Mouse (Mus musculus): ENCODE data around the gene C87436.
A peak's percentile ranks its signal among the peaks of the same experiment; 100 is the strongest.

The C87436 gene

DNA sequence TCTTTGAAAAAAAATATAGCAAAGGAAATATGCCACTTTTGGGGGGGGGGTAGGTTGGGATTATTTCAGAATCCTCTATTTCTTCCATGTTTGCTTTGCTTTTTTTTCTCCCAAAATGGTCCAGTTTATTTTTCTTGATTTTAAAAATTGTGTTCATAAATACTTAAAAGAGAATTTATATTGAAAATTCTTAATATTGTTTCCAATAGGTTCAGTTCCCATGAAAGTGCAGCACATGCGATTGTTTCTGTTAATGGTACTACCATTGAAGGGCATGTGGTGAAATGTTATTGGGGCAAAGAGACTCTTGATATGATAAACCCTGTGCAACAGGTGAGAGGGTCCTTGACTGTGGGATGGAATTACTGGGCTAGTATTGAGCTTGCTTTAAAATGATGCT, 11.8 kb upstream of the C87436 start, which contains the start of gene Gm44790:
Gene Gm44790 (plus strand): TSS at position 301 of the 400 bp plus-strand sequence.
- DNase-seq (ENCODE audit: low spot score) = no peak

DNA sequence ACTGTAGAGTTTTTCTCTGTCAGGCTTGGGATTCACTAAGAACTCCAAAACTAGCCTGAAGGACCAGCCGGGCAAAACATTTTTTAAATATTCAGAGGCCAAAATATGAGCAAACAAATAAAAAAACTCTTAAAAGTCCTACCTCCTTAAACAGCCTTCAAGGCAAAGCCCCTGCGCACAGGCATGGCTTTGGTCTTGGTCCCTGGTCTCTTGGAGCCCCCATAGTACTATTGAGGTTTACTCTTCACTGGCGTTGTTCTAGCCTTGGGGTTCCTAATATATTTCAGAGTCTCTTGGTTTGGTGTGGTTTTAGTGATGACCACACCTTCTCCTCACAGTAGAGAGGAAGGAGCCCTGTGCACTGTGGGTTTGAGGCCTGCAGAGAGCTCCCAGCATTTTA, 6.6 kb upstream of the C87436 start:
- no peak for DNase-seq (ENCODE audit: low spot score)

DNA sequence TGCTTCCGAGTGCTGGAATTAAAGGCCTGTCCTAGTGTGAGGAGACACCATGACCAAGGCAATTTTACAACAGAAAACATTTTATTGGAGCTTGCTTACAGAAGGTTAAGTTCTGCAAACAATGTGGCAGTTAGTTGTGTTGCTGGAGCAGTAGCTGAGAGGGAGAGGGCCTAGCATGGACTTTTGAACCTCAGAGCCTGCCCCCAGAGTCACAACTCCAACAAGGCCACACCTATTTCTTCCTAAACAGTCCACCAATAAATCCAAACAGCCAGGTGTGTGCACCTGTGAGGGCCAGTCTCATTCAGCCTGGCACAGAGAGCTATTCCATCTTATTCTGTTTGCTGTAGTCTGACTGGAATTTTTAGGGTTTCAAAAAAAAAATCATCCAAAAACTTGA, 4.5 kb upstream of the C87436 start:
- DNase-seq (ENCODE audit: low spot score) = no peak

DNA sequence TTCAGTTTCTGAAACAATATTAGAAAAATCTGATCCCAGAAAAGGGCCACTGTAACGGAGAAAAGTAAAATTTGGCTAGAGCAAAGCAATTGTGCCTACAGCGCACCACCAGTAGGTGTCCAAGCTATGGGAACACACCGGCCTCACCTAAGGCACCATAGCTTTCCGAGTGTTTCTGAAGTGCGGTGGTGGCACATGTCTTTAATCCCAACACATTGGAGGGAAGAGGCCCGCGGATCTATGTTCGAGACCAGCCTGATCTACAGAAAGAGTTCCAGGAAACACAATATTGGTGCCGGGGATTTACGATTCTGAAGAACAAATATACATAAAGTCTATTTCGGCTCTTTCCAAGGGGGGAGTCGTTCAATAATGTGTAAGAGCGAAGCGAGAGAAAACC, 463 bp upstream of the C87436 start:
- DNase-seq (ENCODE audit: low spot score) = peak; percentile 64

DNA sequence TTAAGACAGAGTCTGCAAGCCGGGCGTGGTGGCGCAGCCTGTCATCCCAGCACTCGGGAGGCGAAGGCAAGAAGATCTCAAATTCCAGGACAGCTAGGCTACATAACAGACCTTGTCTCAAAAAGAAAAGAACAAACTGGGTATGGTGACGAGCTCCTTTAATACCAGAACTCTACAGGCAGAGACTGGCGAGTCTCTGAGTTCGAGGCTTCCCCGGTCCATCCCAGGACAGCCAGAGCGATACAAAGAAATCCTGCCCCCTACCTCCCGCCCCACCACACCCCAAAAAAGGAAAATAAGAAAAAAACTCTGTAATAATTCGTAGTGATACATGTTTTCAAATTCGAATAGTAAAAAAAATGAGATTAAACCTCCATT, 934 bp downstream of the C87436 start:
- DNase-seq (ENCODE audit: low spot score) = no peak

DNA sequence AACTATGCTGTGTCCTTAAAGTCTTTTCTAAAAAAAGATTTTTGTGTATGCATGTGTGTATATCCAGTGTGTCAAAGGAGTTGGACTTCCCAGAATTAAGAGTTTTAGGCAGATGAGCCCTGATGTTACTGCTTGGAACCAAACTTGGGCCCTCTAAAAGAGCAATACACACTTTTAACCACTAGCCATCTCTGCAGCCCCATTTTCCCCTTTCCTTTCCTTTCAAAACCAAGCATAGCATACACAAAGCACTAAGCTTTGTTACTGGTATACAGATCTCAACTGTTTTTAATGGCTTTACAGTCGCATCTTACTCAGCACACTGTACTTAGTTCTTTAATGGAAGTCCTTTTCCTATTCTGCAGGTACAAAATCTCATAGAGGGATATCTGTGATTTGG, 1.4 kb downstream of the C87436 start:
- no peak for DNase-seq (ENCODE audit: low spot score)

DNA sequence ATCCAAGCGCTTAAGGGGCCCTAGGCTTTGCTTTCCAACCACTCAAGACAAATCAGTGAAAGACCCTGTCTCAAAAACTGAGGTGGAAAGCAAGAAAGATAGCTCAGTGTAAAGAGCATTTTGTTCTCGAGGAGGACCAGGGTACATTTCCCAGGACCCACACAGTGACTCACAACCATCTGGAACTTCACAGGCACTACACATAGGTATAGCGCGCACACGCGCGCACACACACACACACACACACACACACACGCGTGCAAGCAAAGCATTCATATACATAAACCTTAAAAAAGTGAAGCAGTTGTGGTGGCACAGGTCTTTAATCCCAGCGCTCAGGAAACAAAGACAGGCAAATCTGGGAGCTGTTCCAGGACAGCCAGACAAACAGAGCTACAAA, 3.4 kb downstream of the C87436 start:
- no peak for DNase-seq (ENCODE audit: low spot score)

DNA sequence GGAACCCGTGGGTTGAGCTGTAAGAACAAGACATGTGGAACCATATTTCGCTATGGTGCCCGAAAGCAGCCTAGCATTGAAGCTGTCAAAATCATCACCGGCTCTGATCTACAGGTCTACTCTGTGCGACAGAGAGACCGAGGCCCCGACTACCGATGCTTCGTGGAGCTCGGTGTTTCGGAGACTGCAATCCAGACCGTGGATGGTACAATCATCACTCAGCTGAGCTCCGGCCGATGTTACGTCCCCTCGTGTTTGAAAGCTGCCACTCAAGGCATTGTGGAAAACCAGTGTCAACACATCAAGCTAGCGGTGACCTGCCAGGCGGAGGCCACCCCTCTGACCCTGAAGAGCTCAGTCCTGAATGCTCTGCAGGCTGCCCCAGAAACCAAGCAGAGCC, 7.4 kb downstream of the C87436 start:
- no peak for DNase-seq (ENCODE audit: low spot score)

DNA sequence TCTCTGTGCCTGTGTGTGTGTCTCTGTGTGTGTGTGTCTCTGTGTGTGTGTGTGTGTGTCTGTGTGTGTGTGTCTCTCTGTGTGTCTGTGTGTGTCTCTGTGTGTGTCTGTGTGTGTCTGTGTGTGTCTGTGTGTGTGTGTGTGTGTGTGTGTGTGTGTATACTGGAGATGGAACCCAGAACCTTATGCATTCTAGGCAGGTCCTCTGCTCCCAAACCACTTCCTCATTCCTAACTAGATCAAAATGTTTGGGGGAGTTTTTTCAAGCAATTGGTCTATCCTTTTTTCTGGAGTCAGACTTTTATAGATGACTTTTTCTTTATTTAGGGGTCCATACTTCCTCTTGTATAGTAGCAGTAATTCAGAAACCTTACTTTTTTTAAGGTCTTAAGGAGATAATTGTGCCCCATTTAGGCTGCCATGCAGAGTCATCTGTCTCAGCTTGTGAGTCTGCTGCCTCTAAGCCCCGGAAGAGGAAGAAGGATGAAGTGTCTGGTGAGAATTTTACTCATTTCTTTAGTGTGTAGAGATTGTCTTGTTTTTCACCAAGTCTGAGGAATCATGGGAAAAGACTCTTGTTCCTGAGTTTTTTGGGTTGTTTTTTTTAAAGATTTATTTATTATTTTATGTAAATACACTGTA, 8.9 kb downstream of the C87436 start:
- DNase-seq (ENCODE audit: low spot score) = no peak

DNA sequence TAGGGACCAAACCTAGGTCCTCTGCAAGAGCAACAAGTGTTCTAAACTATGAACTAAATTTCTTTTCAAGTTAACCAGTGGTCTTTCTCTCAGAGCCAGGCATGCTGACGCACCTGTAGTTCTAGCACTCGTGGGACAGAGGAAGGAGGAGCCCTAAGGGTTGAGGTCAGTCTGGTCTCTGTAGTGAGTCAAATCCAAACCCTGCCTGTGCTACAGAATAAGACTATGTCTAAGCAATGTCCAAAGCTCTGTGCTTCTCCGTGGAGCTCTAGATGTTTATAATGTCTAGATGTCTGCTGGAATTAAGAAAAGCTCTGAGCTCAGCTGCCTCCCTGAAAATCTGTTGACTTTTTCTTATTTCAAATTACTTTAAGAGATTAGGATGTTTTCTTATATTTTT, 18.6 kb downstream of the C87436 start:
- DNase-seq (ENCODE audit: low spot score) = no peak

DNA sequence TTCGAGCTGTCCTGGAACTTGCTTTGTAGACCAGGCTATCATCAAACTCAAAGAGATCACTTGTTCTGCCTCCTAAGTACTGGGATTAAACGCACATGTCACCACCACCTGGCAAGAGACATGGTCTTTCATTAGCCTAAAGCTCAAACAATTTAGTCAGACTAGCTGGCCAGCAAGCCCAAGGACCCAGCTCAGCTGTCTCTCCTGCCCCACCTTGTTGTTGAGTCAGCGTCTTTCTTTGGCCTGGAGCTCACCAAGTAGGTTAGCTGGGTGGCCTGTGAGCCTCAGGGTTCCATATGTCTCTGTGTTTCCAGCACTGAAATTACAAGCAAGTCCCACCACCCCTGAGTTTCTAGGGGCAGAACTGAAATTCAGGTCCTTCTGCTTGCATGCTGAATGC, 24.9 kb downstream of the C87436 start:
- DNase-seq (ENCODE audit: low spot score) = no peak

DNA sequence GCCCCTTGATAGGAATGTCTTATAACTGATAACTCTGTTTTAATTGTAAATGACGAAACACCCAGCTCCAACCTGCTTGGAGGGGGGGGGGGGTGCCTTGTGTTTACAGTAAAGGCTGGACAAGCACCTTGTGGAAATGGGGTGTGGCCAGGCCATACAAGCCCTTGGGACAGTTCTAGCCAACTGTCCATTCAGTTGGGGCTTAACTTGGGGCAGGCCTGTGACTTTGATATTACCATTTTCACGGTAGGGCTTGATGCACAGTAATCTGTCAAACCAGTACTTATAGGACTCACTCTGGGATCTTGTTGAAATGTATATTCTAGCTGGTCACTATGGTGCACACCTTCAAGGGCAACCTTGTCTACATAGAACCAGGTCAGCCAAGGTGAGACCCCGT, 33.1 kb downstream of the C87436 start:
- no peak for DNase-seq (ENCODE audit: low spot score)

DNA sequence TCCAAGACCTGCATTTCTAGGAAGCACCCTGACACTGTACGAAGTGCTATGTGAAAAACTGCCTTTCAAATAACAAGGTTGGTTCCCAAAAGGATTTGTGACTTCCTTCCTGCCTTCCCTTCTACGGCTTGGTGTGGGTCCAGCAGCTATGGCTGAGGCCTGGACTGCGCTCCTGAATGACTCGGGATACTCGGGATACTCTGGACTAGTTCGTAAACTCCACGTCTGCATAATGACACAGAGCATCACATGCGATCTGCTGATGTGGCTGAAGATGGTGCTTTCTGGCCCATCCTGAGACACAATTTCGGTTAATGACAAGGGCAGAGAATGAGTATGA, 33.6 kb downstream of the C87436 start:
- DNase-seq (ENCODE audit: low spot score) = no peak

DNA sequence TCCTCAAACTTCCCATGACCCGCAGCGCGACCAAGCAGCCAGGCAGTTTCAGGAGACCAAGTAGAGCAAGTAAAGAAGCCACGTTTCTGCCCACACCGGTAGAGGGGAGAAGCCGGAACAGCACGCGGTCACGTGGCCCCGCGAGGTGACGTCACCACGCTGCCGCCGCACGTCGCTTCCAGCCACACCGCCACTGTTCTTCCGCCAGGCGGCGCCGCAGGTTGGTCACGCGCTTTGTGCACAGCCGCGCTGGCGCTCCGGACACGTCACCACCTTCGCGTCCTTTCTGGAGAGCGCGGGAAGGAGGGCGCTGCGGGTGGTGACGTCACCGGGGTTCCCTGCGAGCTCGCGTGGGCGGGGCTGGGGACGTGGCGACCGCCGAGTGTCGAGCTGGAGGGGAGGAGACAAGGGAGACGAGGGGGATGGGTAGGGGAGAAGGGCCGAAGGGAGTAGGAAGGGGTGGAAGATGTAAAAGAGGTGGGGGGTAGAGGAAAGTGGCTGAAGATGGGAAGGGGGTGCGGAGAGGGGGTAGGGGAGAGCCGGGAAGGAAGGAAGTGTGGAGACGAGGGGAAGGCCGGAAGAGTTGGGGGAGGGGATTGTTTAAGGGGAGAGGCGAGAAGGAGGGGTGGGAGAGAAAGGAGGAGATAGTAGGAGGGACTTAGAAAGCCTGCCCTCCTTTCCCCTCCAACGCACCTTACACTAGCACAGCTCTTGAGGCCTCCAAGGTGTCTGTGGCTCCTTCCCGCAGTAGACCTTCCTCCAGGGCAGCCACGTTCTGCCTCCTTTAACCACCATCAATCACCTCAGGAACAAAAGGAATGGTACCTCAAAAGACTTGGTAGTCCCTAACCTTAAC, 34.2 kb downstream of the C87436 start:
- peak; percentile 100 for DNase-seq (ENCODE audit: low spot score)

DNA sequence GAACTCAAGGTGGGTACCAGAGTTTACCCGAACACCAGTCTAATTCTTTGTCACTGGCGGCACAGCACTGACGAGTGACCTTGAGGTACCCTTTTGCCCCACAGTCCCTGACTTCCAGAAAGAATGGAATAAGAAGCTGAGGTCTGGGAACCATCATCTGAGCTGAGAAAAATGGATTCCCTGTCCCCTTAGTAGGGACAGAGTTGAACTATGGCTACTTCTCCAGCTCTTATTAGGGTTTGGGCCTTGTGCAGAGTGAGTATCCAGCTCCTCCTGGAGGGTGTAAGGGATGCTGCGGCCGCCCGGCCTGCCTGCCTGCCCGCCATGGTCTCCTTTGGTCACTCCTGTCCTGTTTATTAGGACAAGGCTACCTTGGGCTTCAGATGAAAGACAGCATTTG, 34.9 kb downstream of the C87436 start:
- no peak for DNase-seq (ENCODE audit: low spot score)

DNA sequence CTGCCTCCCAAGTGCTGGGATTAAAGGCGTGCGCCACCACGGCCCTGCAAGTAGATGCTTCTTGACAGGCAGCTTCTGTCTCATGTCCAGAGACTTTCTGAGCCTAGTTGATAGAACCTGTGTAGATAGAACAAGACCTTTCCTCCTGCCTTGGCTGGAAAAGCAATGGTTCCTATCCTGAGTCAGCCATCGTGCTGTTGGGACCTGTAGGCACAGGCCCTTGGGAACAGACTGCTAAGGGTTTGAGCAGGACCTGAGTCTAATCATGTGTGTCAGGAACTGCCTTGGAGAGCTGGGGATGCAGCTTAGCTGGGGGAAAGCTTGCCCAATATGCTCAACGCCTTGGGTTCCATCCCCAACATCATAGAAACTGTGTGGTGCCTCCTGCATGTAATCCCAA, 35.9 kb downstream of the C87436 start:
- DNase-seq (ENCODE audit: low spot score) = no peak

DNA sequence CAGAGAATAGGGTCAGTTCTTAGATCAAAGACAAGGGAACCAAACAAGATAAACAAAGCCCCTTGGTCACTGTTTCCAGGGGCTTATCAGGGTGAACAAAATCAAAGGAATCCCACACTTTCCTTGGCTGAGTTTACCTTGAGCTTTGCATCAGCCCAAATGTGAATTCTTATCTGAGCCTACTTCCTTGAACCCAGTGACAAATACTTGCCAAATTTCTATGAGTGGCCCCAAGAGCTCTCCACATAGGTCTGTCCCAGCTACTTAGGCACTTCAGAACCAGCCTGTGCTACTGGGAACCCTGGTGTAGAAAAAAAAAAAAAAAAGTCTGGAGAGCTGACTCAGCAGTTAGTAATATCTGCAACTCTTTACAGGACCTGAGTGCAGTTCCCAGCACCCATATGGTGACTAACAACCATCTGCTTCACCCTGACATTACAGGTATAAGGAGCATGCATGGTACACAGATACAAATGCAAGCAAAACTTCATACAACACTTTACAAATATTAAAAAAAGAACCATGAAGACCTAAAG, 36.5 kb downstream of the C87436 start:
- no peak for DNase-seq (ENCODE audit: low spot score)

DNA sequence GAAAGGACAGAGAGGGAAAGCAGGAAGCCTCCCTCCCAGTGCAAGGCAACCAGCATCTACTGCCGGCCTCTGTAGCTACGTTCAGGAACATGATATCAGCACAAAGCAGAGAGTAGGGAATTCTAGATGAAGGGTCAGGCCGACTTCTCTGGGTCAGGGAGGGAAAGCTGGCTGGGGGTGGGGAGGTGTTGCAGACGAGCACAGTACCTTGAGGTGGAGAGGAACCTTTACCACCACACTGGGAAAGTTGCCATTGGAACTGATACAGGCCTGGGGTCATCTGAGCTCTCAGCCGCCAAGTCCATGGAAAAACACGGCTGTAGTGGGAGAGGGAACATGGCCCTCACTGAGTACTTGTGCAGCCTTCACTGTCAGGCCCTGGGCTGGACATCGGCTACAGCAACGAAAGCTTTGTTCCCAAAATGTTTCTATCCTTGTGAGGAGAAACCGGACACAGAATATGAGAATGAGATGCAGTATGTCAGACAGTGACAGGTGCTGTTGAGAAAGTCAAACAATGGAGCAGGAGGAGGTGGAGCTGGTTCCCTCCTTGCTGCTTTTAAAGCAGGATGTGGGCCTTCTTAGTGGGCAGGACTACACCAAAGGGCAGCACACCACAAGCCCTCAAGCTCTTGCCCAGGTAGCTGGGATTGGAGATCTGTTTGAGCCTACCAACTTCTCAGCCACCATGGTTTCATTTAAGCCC, 37.4 kb downstream of the C87436 start:
- DNase-seq (ENCODE audit: low spot score) = no peak

DNA sequence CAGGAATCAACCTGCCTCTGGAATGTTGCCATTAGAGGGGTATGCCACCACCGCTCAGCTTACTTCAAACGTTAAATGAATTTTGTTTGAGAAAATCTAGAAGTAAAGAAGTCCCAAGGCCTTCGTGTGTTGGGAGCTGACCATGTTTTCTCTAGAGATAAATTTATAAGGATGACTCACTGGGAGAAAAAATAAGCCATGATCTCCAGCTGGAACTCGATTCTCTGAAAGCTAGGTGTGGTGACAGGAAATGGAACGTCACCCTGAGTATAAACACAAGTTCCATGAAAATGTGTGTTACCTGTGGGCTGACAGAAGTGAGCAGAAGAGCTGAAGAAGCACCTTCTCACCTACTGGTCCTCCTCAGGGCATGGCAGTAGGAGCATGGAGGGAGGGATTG, 38.8 kb downstream of the C87436 start:
- no peak for DNase-seq (ENCODE audit: low spot score)

DNA sequence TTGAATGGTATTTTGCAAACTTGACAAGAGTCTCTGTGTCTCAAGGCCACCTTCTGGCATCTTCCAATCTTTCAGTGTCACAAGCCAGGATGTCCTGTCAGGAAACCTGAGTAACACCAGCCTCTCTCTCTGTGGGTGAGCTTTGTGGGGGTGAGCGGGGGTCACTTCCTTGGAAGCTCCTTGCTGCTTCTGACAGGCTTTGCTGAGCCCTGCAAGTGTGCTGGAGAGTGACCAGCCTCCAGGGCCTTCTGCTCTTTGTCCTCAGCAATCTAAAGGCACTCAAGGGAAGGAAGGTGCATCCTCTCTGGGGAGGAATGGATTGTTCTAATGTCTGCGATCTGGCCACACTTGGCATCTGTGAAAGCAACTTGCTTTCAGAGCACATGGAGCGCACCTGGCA, 41.1 kb downstream of the C87436 start:
- DNase-seq (ENCODE audit: low spot score) = no peak

DNA sequence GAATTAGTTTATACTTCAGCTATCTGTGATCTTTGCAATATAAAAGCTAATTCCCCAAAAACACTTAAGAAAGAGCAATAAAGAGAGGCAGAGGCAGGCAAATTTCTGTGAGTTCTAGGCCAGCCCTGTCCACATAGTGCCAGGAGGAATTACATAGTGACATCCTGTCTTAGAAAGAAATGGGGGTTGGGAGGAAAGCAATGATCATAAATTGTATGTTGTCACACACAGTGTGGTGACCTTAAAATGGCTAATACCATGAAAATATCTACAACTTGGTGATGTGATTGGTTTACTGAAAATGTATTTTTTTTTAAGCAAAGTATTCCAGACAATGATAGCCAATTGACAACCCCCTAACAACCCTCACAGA, 41.6 kb downstream of the C87436 start:
- DNase-seq (ENCODE audit: low spot score) = no peak

DNA sequence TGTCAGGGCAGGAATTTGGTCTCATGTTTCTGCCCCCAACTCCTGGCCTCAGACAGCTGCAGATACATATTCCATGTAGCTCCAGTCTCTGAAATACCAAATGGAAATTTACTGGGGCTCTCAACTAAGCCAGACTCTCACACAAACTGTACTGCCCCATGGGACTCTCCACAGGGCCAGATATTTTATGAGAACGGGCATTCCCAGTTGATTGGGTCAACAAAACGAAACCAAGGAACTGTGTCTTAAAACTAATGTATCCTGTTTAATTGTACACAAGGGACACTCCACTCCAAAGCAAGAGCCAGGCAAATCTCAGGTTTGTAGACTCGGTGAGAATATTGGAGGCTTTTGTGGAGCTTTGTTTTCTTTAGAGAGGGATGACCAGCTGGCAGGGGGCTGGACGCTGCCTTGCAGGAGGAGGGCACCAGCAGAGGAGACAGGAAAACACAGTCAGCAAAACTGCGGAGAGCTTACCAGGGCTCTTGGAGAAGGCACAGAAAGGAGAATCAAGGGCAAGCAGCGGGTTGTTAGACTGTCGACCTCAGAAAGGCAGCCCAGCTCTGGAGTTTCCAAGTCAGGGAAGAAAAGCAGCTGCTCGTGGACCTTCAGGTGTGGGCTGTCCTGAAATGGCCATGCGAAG, 42.1 kb downstream of the C87436 start:
- no peak for DNase-seq (ENCODE audit: low spot score)

DNA sequence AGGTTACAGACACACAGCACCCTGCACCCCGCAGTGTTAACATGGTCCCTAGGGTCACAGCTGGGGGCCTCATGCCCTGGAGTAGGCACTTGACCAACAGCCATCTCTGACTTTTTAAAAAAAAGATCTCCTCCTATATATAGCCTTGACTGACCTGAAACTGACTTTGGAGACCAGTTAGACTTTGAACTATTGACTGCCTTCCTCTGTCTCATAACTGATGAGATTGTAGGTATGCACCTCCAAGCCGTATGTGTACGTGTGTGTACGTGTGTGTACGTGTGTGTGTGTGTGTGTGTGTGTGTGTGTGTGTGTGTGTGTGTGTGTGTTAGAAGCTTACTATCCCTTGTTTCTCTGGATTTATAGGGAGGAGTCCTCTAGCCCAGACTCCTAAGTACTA, 43.7 kb downstream of the C87436 start:
- DNase-seq (ENCODE audit: low spot score) = no peak
